Mouse (Mus musculus) neural tube, embryonic 13.5 days (tissue): Measurements from ENCODE around the gene Ssna1. TPM values are rescaled to one million over a fixed set of nuclear protein-coding genes. Genes with fewer than 3 reads are reported as not detected.

Experiments
- ATAC-seq: fragments of 200-750 bp; cut with Nextera tagmentation; 2 replicates; pipeline ENCODE4 v1.8.0; 2017; ENCODE audit warnings: low read depth, mild to moderate bottlenecking, moderate TSS enrichment, moderate library complexity
- H3K27ac ChIP-seq: fragments of 300-500 bp; sonication (generic); replicated peaks from 2 replicates; pipeline ENCODE4 v1.5.1; 2015; ENCODE audit warnings: moderate library complexity, mild to moderate bottlenecking, inconsistent platforms
- H3K27me3 ChIP-seq: fragments of 300-500 bp; sonication (generic); 2 replicates; pipeline ENCODE4 v1.6.1; 2015; ENCODE audit warnings: mild to moderate bottlenecking, inconsistent platforms
- H3K36me3 ChIP-seq: fragments of 300-500 bp; sonication (generic); 2 replicates; pipeline ENCODE4 v1.6.1; 2015; ENCODE audit warnings: mild to moderate bottlenecking, inconsistent platforms
- H3K4me1 ChIP-seq: fragments of 300-500 bp; sonication (generic); replicated peaks from 2 replicates; pipeline ENCODE4 v1.6.1; 2015; ENCODE audit warnings: inconsistent platforms
- H3K4me2 ChIP-seq: fragments of 300-500 bp; sonication (generic); 2 replicates; pipeline ENCODE4 v1.6.1; 2015; ENCODE audit warnings: inconsistent platforms, mild to moderate bottlenecking, moderate library complexity
- H3K4me3 ChIP-seq: fragments of 300-500 bp; sonication (generic); 2 replicates; pipeline ENCODE4 v1.5.1; 2015; ENCODE audit warnings: mild to moderate bottlenecking, inconsistent platforms
- H3K9ac ChIP-seq: fragments of 300-500 bp; sonication (generic); 2 replicates; pipeline ENCODE4 v1.6.1; 2015; ENCODE audit warnings: moderate library complexity, mild to moderate bottlenecking, inconsistent platforms
- H3K9me3 ChIP-seq: fragments of 300-500 bp; sonication (generic); 2 replicates; pipeline ENCODE4 v1.6.1; 2016; ENCODE audit warnings: inconsistent platforms
- WGBS: fragments of 180-500 bp; shearing (Covaris S2); methylation state at CpG from one replicate; pipeline ENCODE4 v1.1.7; 2015; 5-methylcytosine and 5-hydroxymethylcytosine counted together
- polyA plus RNA-seq: library from polyadenylated mRNA; unstranded; fragments of >200 nt; fragmentation: Nextera tagmentation; extraction: Ambion mirVana; gene quantifications from 2 replicates; pipeline ENCODE4 v1.2.1, GENCODE M21; 2015

Ssna1 gene
- polyA plus RNA-seq, 1 experiment from 2014 or later, result 206 TPM

DNA sequence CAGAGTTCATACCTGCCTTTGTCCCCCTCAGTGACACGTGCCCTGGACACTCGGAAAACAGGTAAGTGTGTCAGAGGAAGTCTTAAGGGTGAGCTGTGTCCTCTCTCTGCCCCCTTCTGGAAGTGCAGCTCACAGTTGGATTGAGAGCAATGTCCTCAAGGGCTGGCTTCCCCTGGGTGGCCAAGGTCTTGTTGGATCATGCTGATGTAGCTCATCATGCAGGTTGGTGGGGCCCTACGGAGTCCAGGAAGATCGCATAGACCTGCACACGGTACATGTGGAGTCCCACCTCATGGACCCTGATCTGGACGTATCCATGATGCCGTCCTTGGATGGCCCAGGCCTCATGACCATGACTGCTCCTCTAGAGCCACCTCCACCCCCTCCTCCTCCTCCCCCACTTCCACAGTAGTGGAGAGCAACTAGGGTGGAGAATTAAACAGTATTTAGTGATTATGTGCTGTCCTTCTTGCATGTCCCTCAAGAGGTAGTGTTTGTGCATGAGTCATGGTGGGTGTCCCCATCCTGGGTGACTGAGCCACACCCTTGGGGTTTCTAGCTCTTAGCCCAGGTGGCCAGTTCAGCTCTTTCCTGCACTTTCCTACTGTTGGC is 16.6 kb upstream of the Ssna1 start:
- no peak overlapping the region for H3K9ac ChIP-seq
- peaks cover 39% of the 10 kb centered on the region for H3K4me1 ChIP-seq
- no peak overlapping the region for H3K4me2 ChIP-seq
- H3K4me3 ChIP-seq, result no peak overlapping the region
- no peak for ATAC-seq
- no peak overlapping the region for H3K27ac ChIP-seq
- 87% methylated on average over 7 of the region's 7 CpGs for WGBS
- peaks cover 62% of the 10 kb centered on the region for H3K27me3 ChIP-seq
- H3K36me3 ChIP-seq, result peaks cover 25% of the 10 kb centered on the region
- no peaks in the 10 kb centered on the region for H3K9me3 ChIP-seq

DNA sequence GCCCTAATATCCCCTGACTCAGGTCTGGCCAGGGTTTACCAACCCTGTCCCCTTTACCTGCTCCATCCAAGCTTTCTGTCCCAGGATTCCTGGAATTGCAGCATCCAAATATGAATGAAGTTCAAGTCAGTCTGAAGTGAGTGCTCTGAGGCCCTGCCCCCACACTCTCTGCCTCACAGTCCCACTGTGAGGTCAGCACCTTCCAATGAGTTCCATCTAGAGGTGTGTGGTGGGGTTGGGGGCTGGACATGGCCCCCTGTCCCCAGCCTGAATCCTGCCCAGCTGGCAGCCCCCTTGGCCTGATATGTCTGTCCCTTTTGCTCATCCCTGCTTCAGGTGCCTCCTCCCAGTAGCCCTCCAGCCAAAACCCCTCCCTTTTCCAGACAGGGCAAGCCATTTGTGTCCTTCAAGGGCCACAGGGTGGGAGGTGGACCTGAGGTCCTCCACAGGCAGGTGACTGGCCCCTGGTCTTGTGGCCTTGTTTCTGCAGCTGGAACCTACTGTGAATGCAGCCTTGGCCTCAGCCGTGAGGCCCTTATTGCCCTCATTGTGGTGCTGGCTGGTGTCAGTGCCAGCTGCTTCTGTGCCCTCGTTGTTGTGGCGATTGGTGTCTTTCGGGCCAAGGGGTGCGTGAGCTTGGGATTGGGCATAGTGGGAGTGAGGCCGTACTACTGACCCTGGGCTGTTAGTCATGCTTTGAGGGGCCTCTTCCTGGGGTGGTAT is 15.8 kb upstream of the Ssna1 start, which contains the start of gene Tmem210:
TSS of gene Tmem210 (plus strand) at position 219 of the 723 bp plus-strand sequence.
- no peak for ATAC-seq
- Histone ChIP-seq H3K9me3 (no peaks in the 10 kb centered on the region), H3K27ac (no peak within 1 kb of the TSS), H3K4me2 (no peak within 1 kb of the TSS), H3K27me3 (peaks cover 55% of the 10 kb centered on the region), H3K9ac (no peak within 1 kb of the TSS), H3K4me3 (no peak within 1 kb of the TSS), H3K4me1 (peaks cover 39% of the 10 kb centered on the region), H3K36me3 (peaks cover 33% of the 10 kb centered on the region)
- WGBS, result 79% methylated on average over 6 of the region's 6 CpGs

DNA sequence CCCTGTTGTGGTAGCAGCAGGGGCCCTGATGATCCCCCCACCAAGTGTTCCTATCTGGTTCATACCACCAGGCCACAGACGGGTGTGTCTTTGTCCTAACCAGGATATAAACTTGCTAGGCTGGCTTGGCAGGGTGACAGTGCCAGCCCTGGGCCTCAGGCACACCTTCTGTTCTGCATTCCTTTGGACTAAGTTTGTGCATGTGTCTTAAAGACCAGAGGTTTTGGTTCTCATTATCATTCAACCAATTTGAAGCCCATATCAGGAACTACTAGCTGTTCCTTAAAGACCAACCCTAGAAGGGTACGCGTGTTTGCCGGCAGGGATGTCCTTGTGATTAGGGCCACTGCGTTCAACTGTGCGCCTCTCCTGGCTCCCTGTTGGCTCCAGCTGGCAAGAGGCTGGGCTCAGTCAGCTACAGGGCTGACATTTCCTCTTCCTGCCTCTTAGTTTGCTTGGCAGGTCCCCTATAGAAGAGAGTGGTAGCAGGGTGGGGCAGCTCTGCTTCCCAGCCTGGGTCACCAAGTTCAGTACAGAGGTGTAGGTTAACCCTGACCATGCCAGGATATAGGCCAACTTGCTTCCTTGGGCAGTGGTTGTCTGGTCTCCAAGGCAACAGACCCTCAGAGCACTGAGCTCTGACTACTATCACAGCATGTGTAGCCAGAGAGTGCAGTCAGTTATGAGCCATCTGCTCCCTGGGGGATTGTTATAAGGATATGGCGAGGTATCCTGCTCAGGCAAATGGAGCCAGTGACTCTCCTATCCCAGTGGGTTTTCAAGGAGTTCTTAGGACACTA is 14.8 kb upstream of the Ssna1 start:
- WGBS, result 59% methylated on average over 7 of the region's 7 CpGs
- no peak overlapping the region for H3K27ac ChIP-seq

DNA sequence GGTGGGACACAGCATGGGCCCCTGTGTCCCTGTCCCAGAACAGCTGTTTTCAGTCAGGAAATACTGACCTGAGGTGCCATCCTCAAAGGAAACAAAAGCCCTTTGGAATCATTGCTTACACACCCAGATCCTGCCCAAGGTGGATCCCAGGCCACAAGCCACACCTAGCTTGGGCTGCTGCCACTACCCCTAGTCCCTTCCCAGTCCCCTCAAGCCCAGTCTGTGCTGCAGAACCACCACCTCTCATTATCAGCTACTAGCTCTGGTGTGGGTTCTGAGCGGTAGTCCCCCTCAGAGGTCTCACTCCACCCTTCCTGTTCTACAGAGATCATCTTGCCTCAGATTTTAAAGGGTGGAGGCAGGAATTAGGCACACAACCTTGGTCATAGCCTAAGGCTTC is 14.1 kb upstream of the Ssna1 start:
- no peak overlapping the region for H3K27ac ChIP-seq
- H3K4me1 ChIP-seq, result peaks cover 27% of the 10 kb centered on the region
- H3K9me3 ChIP-seq, result no peaks in the 10 kb centered on the region
- H3K36me3 ChIP-seq, result peaks cover 48% of the 10 kb centered on the region
- no peak overlapping the region for H3K4me2 ChIP-seq
- no peak overlapping the region for H3K4me3 ChIP-seq
- ATAC-seq, result no peak
- H3K27me3 ChIP-seq, result peaks cover 37% of the 10 kb centered on the region
- no peak overlapping the region for H3K9ac ChIP-seq
- whole genome bisulfite sequencing, result 81% methylated on average over 1 of the region's 1 CpGs

More for the DNA sequence above, 14.8 kb upstream of the Ssna1 start:
- H3K27me3 ChIP-seq, result peaks cover 44% of the 10 kb centered on the region
- peaks cover 43% of the 10 kb centered on the region for H3K36me3 ChIP-seq
- H3K4me2 ChIP-seq, result no peak overlapping the region
- no peak overlapping the region for H3K9ac ChIP-seq
- no peaks in the 10 kb centered on the region for H3K9me3 ChIP-seq
- no peak for ATAC-seq
- no peak overlapping the region for H3K4me3 ChIP-seq
- H3K4me1 ChIP-seq, result peaks cover 33% of the 10 kb centered on the region

DNA sequence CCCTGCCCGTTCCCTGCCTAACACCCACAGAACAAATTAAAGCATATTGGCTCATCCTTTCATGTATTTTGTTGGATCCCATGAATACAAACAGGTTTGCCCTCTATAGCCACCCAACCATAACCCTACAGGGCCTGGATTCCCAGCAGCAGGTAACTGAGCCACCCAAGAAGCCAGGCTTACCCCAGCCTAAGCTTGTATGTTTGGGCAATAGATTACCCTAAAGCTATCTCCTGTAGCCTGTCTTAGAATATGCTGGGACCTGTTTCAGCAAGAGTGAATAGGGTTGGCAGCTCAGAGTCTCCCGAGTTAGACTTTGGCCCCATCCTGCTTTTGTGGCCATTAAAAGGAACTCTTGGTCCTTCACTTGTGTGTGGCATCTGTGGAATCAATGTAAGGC is 13.3 kb upstream of the Ssna1 start:
- H3K4me2 ChIP-seq, result no peak overlapping the region
- no peak for ATAC-seq
- no peak overlapping the region for H3K9ac ChIP-seq
- H3K27me3 ChIP-seq, result peaks cover 30% of the 10 kb centered on the region
- H3K4me1 ChIP-seq, result peaks cover 19% of the 10 kb centered on the region
- H3K9me3 ChIP-seq, result no peaks in the 10 kb centered on the region
- no peak overlapping the region for H3K4me3 ChIP-seq
- H3K36me3 ChIP-seq, result peaks cover 55% of the 10 kb centered on the region
- no peak overlapping the region for H3K27ac ChIP-seq
- WGBS, result 90% methylated on average over 2 of the region's 2 CpGs

DNA sequence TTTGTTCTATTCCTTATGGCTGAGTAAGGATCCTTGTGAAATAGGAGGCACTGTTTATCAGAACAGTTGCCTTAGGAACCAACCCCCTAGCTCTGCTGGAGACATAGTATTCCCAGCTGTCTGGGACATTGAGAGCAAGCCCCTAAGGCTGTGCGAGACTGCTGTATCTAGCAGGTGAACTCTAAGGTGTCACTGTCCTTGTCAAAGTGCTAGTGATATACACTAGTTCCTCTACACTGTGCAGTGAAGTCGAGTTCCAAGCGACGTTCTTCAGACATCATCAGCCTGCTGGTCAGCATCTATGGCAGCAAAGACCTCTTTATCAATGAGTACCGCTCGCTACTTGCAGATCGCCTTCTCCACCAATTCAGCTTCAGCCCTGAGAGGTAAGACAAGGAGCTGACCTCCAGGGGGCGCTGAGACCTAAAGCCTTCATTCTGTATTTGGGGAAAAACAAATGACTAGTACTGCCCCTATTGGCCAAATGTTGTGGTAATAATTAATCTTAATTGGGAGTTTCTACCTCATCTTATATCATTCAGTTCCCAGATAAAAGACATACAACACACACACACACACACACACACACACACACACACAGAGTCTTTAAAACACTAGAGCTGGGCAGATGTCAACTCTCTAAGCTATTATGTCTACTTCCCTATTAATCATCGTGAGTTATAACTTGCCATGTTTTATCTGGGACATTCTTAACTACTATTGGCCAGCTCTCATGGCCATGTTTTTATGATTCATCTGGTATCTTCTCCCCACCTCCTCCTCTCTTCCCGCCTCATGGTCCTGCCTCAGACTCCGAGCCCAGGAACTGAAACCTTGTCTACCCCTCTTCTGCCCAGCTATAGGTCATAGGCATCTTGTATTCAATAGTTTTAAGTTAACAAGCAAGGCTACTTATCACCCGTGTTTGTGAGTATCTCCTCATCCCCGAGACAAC is 7.0 kb upstream of the Ssna1 start:
- Histone ChIP-seq H3K9me3 (no peaks in the 10 kb centered on the region), H3K9ac (no peak overlapping the region), H3K27ac (no peak overlapping the region), H3K4me2 (no peak overlapping the region), H3K4me3 (no peak overlapping the region), H3K4me1 (peaks cover 9% of the 10 kb centered on the region), H3K36me3 (peaks cover 97% of the 10 kb centered on the region), H3K27me3 (no peaks in the 10 kb centered on the region)
- WGBS, result 63% methylated on average over 13 of the region's 13 CpGs
- 0 out of 2 replicates have a peak, but pooled peaks have one; percentile 34 for ATAC-seq

DNA sequence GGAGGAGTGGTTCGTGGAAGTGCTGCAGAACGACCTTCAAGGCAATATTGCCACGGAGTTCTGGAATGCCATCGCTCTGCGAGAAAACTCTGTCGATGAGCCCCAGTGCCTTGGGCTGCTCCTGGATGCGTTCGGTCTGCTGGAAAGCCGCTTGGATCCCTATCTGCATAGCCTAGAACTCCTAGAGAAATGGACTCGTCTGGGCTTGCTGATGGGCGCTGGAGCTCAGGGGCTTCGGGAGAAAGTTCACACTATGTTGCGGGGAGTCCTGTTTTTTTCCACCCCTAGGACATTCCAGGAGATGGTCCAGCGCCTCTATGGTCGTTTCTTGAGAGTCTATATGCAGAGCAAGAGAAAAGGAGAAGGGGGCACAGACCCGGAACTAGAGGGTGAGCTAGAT is 772 bp upstream of the Ssna1 start:
- Histone ChIP-seq H3K4me2 (peak overlapping the region; percentile 94), H3K4me1 (peaks cover 46% of the 10 kb centered on the region), H3K36me3 (peaks cover 82% of the 10 kb centered on the region), H3K27ac (peak overlapping the region; percentile 84; the same call in 1 of the 2 replicates), H3K27me3 (no peaks in the 10 kb centered on the region), H3K4me3 (peak overlapping the region; percentile 94), H3K9ac (peak overlapping the region; percentile 94), H3K9me3 (no peaks in the 10 kb centered on the region)
- 37% methylated on average over 16 of the region's 16 CpGs for WGBS
- ATAC-seq, result no peak

DNA sequence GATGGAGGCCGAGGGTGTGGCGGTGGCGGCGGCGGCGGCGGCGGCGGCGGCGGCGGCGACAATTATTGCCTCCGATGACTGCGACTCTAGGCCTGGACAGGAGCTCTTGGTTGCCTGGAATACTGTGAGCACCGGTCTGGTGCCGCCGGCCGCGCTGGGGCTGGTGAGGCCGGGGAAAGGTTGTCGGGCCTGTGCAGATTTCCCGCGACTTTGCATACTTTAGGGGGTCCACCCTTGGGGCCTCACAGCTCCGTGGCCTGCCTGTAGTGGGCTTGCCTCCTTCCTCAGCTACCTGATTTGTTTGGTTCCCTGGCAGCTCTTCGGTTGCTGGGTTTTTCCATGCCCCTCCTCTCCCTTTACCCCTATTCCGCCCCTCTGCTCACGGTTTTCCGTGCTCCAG is 277 bp upstream of the Ssna1 start:
- Histone ChIP-seq H3K9me3 (no peaks in the 10 kb centered on the region), H3K4me1 (peaks cover 51% of the 10 kb centered on the region), H3K27me3 (no peaks in the 10 kb centered on the region), H3K36me3 (peaks cover 77% of the 10 kb centered on the region), H3K4me2 (peak overlapping the region; percentile 94), H3K27ac (peak overlapping the region; percentile 84), H3K4me3 (peak overlapping the region; percentile 94), H3K9ac (peak overlapping the region; percentile 94)
- 2% methylated on average over 24 of the region's 29 CpGs for WGBS
- peak; percentile 77 for ATAC-seq

DNA sequence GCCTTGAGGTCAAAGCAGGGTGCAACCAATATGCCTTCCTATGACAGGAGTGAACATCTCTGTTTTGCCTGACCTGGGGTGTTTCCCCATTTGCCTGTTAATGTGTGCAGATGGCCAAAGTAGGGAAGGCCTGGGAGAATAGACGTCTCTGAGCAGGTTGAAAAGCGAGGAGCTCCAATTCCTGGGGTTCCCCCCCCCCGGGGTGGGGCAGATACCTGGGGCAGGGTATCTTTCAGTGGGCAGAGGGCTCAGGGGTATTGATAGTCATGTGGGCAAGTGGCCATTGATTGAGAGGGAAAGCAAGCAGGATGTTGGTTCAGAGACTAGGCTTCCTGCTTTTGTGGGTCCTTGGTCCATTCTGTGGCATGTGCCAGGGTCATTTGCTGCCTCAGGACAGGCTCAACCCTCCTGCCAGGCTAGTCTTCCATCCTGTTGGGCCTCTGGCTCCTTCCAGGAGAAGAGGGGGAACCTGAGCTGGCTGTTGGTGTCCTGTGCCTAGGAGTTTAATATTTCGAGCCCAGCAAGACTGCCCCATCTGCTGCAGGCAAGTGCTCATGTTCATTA is 4.4 kb downstream of the Ssna1 start:
- peaks cover 13% of the 10 kb centered on the region for H3K27me3 ChIP-seq

DNA sequence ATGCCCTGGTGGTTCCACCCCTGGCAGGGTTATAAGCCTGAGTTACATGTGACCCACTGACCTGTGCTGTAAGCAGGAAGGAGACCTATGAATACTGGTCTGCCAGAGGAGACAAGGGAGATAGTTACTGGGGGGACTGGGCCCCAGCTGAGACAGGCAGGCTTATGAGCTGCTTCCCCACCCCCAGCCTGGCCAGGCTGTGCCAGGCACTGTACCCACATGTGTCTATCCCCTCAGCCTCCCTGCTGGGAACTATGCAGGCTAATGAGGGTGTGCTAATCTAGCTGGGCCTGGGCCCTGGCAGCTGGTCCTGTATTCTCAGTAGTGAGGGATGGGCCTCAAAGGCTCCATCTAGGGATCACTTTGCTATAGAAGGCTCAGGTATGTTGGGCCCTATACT is 5.0 kb downstream of the Ssna1 start:
- Histone ChIP-seq H3K36me3 (peaks cover 34% of the 10 kb centered on the region), H3K4me2 (peak overlapping the region; percentile 94), H3K27ac (peak overlapping the region; percentile 83), H3K4me1 (peaks cover 72% of the 10 kb centered on the region), H3K9ac (peak overlapping the region; percentile 69), H3K9me3 (no peaks in the 10 kb centered on the region), H3K4me3 (peak overlapping the region; percentile 4; the same call in 1 of the 2 replicates), H3K27me3 (peaks cover 13% of the 10 kb centered on the region)
- no peak for ATAC-seq

More for the DNA sequence above, 4.4 kb downstream of the Ssna1 start:
- Histone ChIP-seq H3K27ac (peak overlapping the region; percentile 83), H3K4me2 (peak overlapping the region; percentile 94), H3K9ac (0 out of 2 replicates have a peak overlapping the region, but pooled peaks have one; percentile 69), H3K9me3 (no peaks in the 10 kb centered on the region), H3K4me1 (peaks cover 73% of the 10 kb centered on the region), H3K4me3 (no peak overlapping the region), H3K36me3 (peaks cover 34% of the 10 kb centered on the region)
- ATAC-seq, result no peak
- WGBS, result 79% methylated on average over 4 of the region's 4 CpGs

DNA sequence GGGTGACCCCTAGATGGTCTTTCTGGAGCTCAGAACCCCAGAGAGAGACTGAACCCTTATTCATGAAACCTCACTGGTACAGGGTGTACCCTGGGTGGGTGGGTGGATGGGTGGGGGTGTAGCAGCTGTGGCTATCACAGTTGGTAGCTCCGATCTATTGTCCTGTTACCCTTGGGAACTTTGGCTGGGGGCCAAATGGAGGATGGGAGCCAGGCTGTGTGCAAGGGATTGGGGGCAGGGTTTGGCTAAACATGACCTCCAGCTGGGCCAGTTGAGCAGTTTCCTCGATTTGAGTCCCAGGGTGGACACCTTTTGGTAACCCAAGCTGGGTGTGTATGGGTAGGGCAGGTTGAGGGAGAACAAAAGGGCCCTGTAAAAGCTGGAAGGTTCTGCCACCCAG is 5.5 kb downstream of the Ssna1 start:
- ATAC-seq, result no peak
- H3K36me3 ChIP-seq, result peaks cover 34% of the 10 kb centered on the region
- peak overlapping the region; percentile 94 for H3K4me2 ChIP-seq
- peaks cover 75% of the 10 kb centered on the region for H3K4me1 ChIP-seq
- H3K27me3 ChIP-seq, result peaks cover 13% of the 10 kb centered on the region
- H3K9me3 ChIP-seq, result no peaks in the 10 kb centered on the region
- peak overlapping the region; percentile 83 for H3K27ac ChIP-seq
- 26% methylated on average over 2 of the region's 2 CpGs for WGBS
- peak overlapping the region; percentile 81 for H3K4me3 ChIP-seq
- H3K9ac ChIP-seq, result peak overlapping the region; percentile 69
